Mouse (Mus musculus) neural tube, embryonic 10.5 days (tissue): ENCODE data around the gene Lpcat1.

ENCODE experiments used
- DNase-seq: peaks from one replicate; pipeline ENCODE4 v3.0.0-alpha.2; 2017; ENCODE audit warnings: low spot score; ENCODE audit errors: extremely low spot score

Gene Lpcat1

DNA sequence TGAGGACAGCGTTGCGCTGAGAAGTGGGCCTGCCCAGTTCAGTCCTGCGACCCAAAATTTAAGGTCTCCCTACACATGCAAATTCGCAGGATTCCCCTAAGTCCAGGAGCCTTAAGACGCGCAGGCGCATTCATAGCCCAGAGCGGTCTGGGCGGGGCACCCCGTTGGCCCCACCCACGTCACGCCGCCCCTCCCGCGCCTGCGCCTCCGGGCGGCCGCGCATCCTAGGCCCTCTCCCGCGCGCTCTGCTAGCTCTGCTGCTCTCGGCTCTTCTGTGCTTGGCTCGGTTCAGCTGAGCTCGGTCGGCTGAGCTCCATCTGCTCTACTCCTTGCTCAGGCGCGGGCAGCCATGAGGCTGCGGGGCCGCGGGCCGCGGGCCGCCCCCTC, at the start of gene Lpcat1:
Gene Lpcat1 (plus strand): TSS at position 164 of the 387 bp plus-strand sequence.
- peak; percentile 88 for DNase-seq

DNA sequence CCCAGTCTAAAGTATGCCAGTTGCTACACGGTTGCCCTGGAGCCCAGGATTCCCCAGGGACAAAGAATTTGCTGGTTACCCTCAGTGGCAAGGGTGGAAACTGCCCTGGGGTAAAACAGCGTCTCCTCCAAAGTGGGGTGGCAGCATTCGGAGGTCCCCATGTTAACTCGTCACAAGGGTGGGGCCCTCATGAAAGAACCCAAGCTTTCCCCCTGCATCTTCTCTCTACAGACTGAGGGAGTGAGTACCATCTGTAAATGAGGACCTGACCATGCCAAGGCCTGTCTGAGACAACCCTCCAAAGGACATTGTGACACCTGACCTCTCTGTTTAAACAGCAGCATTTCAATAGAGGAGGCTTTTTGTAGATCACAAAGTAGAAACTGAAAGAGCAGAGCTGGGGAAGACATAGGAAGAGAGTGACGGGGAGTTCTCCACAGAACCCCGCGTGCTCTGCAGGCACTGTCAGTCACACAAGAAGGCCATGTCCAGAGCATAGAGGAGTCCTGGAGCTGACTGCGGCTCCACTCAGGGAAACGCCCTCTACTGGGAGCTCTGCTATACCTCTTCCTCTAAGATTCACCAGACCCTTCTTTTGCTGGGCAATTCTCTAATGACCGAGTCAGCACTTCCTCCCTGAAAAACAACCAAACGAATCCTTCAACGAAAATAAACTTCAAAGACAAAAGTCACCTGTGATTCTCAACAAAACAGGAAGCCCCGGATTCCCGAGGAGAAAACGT, 49.3 kb upstream of the Lpcat1 start:
- peak; percentile 27 for DNase-seq

DNA sequence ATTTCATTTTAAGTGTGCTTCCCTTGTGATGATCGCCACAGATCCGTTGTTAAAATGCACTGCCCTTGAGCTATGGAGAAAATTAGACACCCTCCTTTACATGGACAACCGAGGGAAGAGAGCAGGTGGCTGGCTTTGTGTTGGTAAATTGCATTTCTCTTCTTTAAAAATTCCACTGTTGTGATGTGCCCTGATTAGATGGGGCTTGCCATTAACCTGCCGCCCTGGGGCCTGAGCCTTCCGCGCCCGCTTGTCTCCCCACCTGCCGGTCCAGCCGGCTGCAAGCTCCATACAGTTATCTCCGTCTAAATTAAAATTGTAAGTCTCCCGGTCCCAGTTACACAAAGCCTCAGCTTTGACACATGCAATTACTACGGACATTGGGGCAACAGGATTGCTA, 48.7 kb upstream of the Lpcat1 start:
- DNase-seq, result no peak

DNA sequence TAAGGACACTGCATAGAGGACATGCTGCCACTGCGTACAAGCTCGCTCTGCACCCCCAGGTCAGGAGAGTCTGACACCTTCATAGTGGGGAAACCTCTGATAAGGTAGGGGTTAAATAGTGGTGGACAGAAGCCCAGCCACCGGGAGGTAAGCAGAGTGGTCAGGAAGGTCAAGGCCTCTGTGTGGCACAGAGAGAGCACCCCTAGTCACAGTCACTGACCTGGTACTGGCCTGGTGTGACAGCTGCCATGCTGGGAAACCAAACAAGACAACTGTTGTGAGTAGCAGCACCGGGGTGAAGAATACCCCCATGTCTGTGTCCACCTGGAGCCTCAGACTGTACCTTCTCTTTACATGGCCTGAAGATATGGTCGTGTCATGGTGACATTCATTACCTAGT, 47.8 kb upstream of the Lpcat1 start:
- no peak for DNase-seq

DNA sequence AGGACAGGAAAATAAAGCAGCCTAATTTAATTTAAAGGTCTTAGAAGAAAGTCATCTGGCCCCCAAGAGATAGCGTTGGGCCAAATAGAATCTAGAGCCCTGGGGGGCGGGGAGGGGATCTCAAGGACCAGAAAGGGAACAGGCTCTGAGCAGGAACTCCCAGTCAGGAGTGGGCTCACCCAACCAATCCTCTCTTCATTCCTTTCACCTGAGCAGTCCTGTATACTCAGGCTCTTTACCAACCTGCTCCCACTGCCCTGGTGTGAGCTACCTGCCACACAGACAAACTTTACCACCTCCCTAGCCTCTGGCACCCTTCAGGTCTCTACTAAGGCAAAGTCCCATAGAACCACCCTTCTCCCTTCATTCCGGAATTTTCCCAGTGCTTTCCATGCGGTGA, 44.0 kb upstream of the Lpcat1 start:
- DNase-seq, result no peak

DNA sequence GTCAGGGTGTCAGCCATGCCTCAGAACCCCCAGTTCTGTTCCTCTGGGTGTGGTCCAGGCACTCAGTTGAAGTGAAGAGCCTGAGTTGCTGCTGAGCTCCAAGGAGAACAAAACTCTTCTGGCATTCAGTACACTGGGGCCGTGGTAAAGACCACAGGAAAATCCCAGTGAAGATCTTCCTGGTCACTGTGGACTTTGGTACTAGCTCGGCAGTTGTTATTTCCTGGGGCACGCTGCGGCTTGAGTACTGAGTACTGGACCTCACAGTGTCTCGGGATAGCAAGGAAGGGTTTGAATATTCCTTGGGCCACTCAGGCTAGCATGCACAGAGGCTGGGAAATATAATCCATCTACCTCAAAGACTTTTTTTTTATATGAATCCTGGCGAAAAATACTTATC, 42.0 kb upstream of the Lpcat1 start:
- no peak for DNase-seq

DNA sequence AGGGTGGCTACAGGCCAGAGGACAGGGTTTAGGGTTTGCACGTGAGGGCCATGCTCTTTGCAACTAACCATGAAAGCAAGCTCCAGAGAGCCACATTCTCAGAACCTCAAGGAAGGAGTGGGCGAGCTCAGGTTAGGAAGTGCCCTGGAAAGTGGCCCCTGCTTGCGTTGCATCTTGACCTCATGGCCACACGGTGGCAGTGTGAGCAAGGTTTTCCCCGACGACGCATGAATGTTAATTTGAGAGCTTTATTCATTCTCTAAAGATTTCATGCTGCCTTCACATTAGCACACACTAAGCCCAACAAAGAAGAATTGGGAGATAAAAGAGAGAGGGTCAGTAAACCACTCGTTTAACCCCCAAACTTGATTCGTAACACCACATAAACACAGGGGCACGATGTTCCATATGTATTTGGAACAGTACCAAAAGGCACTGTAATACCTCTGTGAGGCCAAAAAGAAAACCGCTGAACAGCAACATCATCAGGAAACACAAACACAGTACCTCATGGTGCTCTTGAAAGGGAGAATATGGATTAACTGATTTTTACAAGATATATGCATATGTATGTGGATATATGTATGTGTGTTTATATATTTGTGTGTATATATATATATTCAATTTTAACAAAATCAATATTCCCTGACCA, 41.0 kb upstream of the Lpcat1 start:
- DNase-seq, result peak; percentile 59

DNA sequence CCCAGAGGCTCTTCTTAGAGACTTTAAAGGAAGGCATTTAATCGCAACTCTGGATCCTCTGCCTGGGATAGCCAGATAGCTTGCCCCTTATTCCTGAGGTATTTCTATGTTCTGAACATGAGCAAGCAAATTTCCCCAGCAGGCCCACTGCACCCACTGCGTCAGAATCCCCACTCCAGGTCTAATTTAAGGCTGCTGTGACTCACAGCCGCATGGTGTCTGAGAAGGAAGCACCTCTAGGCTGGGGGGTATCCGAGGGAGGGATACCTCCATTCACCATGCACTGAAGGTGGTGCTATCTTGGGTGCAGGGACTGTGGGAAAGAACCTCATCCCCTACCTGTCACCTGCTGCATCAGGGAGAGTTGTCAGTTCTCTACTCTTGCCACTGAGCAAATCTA, 40.4 kb upstream of the Lpcat1 start:
- no peak for DNase-seq

DNA sequence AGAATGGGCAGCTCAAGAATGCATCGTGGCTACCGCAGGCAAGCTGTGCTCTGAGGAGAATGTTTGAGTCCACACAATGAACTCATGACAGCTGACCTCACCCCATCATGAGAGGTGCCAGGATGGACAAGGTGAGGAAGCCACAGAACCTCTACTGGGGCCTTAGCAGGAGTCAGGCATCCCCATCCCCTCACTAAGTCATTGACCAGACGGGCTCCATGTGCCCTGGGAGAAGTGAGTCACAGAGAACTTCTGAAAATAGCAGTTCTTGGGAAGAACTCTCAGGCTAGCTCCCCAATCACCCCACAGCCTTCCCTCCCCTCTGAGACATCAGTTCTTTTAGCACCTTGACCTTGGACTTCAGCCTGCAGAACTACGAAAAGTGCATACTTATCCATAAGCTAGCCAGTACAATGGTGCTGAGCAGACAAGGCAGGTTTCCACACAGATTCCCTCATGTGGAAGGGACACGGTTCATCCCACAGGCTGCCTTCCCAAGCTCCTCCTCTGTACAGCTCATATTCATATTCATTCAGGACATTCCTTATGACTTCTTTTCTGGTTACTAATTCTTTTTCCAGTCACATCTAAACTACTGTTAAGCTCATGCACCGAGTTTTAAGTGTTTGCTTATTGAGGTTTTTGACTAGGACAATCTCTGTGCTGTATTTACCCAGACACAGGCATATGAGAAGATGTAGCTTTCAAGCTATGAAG, 37.2 kb upstream of the Lpcat1 start:
- no peak for DNase-seq

DNA sequence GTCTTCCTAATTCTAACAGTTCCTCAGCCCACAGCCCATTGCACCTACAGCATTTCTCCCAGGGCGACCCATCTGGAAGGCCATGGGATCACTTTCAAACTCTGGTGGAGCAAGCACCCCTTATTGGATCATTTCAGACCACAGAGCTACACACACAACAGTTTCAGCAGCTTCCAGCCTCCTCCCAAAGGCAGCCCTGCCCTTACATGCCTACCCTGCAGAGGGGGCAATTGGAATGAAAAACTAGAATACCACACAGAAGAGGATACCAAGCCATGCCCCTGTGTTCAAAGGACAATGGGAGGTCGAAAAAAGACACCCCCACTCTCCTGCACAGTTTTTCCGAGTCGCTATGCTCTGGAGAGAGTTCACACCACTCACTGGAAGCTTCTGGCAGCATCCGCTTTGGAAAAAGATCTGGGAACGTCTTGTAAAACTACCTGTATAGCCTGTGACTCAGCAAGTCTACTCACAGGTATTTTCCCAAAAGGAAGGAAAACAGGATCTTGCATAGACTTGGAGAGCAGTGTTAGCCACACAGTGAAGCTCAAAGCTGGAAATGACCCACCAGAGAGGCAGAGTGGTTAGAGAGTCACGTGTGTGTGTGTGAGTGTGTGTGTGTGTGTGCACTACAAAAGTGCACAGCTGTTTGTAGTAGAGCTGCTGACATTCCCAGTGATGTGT, 34.4 kb upstream of the Lpcat1 start:
- DNase-seq, result no peak

DNA sequence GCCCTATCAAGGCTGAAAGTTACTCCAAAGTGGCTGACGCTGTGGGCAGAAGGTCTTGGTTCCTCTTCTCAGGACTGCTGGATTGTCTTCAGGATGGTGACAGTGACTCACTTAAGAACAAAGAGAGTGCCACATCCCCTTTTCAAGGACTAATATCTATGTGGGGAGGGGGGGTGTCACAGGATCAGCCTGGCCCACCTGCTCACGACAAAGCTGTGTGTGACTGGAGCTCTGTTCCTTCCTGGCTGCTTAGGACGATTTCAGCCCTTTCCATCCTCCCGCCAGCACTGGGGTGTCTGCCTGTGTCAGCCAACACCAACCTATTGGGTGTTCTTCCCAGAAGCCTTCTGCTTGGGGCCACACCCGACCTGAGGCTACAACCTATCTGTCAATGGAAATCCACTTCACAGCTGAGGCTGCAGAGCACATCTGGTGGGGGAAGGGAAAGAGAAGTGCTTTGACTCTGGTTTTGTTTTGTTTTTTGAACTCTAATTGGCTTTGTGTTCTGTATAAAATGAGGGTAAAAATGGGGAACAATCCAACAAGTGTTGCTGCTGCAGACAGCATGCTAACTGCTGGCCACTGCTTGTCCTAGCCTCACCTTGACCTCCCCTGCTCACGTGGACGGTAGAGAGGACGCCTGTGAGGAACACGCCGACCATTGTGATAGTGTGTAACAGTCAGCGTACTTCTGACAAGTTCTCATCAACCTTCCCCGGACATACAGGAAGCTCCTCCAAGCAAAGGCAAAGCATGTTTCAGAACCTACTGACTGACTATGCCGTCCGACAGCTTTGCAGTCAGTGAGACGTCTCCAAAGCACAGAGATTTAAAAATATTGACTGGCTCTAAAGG, 33.1 kb upstream of the Lpcat1 start:
- no peak for DNase-seq

DNA sequence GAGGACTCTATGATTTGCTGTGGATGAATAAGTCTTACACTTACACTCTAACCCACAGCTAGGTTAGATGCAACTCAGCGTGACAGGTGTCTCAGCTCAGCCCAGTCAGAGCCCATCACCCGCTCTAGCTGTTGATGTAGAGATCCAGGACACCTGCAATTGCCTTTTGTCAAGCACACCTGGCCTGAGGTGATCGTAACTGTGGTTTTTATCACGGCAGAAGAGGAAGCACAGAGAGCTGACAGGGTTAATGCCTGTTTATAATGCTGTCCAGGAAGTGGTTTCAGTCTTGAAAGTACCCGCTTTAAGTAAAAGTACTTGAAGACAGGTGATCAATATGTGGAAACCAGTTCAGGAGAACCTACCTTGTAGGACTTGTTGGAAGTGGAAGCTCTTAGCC, 32.3 kb upstream of the Lpcat1 start:
- DNase-seq, result no peak

DNA sequence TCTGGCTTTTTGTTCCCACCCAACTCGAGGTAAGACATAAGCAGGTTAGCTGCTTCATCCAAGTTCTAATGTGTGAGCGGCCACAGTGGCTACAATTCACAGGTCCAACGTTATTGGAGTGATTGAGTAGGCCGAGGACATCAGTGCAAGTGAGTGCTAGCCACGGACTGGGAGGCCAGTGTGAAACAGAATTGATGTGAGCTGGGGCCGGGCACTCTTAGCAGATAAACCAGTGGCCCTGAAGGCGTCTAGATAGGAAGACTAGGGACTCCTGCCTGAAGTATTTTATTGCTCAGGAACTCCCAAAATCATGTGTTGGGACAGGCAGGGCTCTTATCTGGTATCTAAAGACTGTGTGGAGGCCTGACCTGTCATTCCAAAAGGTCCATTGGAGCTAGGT, 31.3 kb upstream of the Lpcat1 start:
- no peak for DNase-seq

DNA sequence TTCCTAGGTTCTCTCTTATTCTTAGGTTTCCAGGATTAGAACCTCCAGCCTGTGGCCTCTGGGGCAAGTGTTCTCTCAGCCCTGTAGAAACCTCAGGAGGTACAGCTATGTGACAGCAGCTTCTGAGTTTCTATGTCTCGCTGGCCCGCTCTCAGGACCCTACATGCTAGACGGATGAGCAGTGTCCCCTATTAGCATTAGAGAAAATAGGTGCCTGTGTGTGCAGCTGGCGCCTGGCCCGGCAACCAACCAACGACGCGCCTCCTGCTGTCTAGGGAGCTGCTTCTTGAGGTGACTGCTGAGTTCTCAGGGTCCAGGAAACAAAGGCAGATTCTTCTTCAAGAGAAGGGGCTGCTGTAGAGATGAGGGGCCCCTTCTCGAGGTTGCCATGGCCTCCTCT, 27.9 kb upstream of the Lpcat1 start:
- no peak for DNase-seq

DNA sequence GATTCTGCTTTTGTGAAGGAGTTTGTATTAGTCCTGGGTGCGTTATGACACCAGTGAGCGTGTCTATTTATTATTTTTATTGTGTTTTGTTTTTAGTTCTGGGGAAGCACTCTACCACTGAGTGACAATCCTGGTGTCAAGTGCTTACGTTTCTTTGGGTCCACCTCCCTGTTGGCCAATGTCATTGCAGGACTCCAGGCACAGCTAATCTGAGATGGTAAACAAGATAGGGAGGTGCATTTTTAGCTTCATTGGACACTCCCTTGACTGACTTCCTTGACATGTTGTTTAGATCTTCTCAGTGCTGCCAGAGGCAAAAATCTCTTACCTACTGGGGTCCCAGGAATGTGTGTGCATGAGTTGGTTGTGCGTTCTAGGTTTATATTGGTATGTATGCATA, 26.0 kb upstream of the Lpcat1 start:
- DNase-seq, result no peak

DNA sequence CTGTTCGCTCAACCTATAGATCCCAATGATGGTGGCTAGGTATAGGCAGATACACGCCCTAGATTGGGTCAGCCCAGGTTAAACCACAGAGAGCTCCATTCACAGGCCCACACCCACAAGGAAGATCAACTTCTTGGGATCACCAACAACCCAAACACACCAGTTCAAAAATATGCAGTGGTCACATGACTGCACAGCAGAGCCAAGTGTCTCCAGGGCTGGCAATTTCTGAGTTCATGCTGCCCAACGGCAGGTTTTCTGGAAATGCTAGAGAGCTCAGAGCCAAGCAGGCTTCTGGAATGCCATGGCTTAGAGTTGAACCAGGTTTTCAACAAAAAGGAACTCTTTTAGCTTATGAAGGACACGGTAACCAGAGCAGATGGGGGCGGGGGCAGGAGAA, 25.3 kb upstream of the Lpcat1 start:
- no peak for DNase-seq

DNA sequence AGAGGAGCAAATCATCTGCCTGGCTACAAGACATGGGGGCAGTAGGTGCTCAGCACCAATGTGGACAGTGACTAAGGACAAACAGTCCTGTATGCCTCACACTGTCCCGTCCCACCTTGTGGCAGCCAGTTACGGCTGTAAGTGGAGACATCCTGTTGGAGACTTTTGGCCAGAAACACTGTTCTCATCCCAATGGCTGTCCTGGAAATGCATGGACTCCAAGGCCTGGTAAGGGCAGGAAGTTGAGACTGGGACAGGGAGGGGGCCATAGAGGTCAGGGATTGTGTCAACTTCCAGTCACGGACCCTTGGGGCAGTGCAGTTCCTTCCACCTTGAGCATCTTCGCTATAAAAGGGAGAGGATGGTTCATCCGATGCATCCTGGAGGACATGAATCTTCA, 24.6 kb upstream of the Lpcat1 start:
- no peak for DNase-seq

DNA sequence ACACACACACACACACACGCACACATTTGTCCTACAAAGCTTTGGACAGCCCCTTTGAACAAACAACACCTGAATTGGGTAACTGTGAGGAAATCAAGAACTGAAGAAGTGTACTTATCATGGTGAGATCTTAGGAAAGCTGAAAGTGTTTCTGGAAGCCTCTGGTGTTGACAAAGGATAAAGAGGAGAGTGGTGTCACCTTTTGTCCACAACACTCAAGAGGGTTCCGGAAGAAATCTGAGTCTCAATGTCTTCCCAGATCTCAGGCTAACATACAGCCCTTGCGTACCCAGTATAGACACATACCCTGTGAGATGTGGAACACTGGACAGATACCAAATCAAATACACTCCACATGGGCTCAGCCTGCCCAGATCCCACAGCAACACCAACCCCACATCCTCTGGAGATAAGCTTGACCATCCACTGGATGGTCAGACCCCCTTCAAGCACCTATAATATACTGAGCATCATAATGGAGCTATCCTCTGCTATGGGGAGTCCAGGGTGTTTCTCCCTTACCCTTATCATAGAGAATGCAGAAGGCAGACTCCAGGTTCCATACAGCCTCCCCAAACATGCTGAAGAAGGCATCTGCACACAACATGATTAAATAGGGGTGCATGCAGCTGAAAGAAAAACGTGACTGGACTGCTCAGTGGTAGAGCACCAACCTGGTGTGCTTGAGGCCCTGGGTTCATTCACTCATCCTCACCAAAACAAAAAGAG, 23.7 kb upstream of the Lpcat1 start:
- no peak for DNase-seq

DNA sequence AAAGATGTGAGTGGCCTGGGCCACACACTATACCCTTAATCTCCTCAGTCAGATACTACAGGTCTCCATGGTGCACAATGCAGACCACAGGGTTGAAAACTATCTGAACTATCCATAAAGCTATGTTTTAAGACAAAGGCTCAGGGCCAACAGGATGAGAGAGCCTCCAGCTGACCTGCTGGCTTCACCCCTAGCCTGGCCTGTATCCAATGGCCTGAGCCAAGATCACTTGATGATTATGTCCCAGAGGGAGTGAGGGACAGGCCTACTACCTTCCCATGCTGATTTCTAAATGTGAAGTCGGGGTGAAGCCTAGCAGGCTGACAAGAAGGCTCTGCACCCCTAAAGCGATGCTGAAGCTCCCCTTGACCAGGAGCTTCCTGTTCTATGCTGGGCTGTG, 21.9 kb upstream of the Lpcat1 start:
- DNase-seq, result no peak

DNA sequence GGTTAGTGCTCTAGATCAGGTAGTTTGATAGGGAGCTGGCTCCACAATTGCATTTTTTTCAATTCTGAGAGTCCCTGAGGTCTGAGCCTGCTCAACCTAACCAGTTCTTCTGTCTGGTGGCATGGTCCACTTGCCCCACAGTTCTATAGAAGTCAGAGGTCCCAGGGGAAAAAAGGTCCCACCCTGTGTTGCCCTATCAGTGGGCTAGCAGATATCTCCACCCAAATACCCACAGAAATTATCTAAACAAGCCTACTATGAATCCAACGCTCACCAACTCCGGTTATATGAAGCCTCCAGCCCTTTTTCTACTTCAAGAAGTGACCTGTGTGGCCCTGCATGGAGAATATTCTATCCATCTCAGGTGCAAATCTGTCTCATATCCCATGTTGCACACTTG, 20.9 kb upstream of the Lpcat1 start:
- DNase-seq, result no peak

DNA sequence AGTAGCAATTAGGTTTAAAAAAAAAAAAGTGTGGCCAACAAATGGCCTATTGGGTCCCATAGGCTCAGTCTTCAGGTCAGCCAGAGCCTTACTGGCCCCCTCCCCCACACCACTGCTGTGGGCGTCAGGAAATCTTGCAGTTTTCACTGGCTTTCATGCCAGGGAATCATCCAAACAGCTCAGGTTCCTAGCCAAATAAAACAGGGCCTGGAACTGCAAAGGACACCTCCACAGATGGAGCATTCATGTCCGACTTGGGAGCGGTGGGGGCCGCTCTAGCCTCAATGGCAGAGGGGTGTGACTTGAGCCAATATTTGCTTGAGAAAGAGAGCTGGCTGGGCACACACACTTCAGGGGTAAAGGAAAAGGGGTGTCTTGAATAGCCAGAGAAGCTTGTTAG, 20.5 kb upstream of the Lpcat1 start:
- DNase-seq, result no peak
